Mouse (Mus musculus) thymus, adult 2 months (tissue): ENCODE measurements around the gene Sptb. TPM values are rescaled to one million over a fixed set of nuclear protein-coding genes. Genes with fewer than 3 reads are reported as not detected.

ENCODE experiments used
- DNase-seq: peaks from one replicate; pipeline ENCODE4 v3.0.0; 2021
- H3K27ac ChIP-seq: fragments of 200-500 bp; 2 replicates; pipeline ENCODE4 v1.5.1; 2012; ENCODE audit warnings: low read length, control low read depth; ENCODE audit not compliant: control insufficient read depth, insufficient read depth
- H3K27me3 ChIP-seq: fragments of 200-500 bp; 2 replicates; pipeline ENCODE4 v1.6.1; 2012; ENCODE audit warnings: mild to moderate bottlenecking, low read length, moderate library complexity, mixed read lengths; ENCODE audit not compliant: control insufficient read depth, insufficient read depth
- H3K36me3 ChIP-seq: fragments of 200-500 bp; 2 replicates; pipeline ENCODE4 v1.6.1; 2012; ENCODE audit warnings: mild to moderate bottlenecking, low read length, moderate library complexity; ENCODE audit not compliant: control insufficient read depth, insufficient read depth
- H3K4me1 ChIP-seq: fragments of 200-500 bp; replicated peaks from 2 replicates; pipeline ENCODE4 v1.6.1; 2012; ENCODE audit warnings: low read length; ENCODE audit not compliant: control insufficient read depth, insufficient read depth
- H3K4me3 ChIP-seq: fragments of 200-500 bp; 2 replicates; pipeline ENCODE4 v1.5.1; 2012; ENCODE audit warnings: mild to moderate bottlenecking, low read length, control low read depth, moderate library complexity; ENCODE audit not compliant: control insufficient read depth, insufficient read depth
- CTCF ChIP-seq: fragments of 200-500 bp; IDR thresholded peaks from 2 replicates; pipeline ENCODE4 v1.5.1; 2012; ENCODE audit warnings: mild to moderate bottlenecking, control low read depth, low read length, moderate library complexity, borderline replicate concordance; ENCODE audit not compliant: control insufficient read depth, poor library complexity, insufficient read depth; ENCODE audit errors: extremely low read depth
- POLR2A ChIP-seq: fragments of 200-500 bp; IDR thresholded peaks from 2 replicates; pipeline ENCODE4 v1.6.1; 2012; ENCODE audit warnings: mild to moderate bottlenecking, low read length, control low read depth, moderate library complexity; ENCODE audit not compliant: control insufficient read depth, poor library complexity, insufficient read depth; ENCODE audit errors: extremely low read depth
- WGBS: fragments of 180-500 bp; shearing (Covaris S2); methylation state at CpG from one replicate; pipeline ENCODE4 v1.1.7; 2018; 5-methylcytosine and 5-hydroxymethylcytosine counted together
- polyA plus RNA-seq: library from polyadenylated mRNA; depleted of rRNA; stranded (reverse); fragments of >200 nt; gene quantifications from 2 replicates; pipeline ENCODE4 v1.2.3, GENCODE M21; 2012

Gene Sptb
- polyA plus RNA-seq, 1 experiment = 3.0 TPM

GRCm38 (mm10) chr12:76592213-76592612 is 118.1 kb downstream of the Sptb start:
- Histone ChIP-seq H3K27ac (no peak overlapping the region), H3K4me1 (no peaks in the 10 kb centered on the region), H3K36me3 (no peaks in the 10 kb centered on the region), H3K4me3 (no peak overlapping the region), H3K27me3 (no peaks in the 10 kb centered on the region)
- TF ChIP-seq CTCF = no peak
- DNase-seq = peak; percentile 51
- WGBS = 56% methylated on average over 1 of the region's 1 CpGs

- TF ChIP-seq POLR2A = no peak
- TF ChIP-seq CTCF = no peak
- H3K36me3 ChIP-seq = no peaks in the 10 kb centered on the region
- no peaks in the 10 kb centered on the region for H3K4me1 ChIP-seq
- H3K27me3 ChIP-seq = no peaks in the 10 kb centered on the region
- H3K4me3 ChIP-seq = no peak overlapping the region
- no peak for DNase-seq
- H3K27ac ChIP-seq = no peak overlapping the region
- WGBS = 92% methylated on average over 3 of the region's 3 CpGs
Observed at GRCm38 (mm10) chr12:76591037-76591436, 119.3 kb downstream of the Sptb start.

- Histone ChIP-seq H3K4me1 (no peaks in the 10 kb centered on the region), H3K36me3 (no peaks in the 10 kb centered on the region), H3K27me3 (no peaks in the 10 kb centered on the region), H3K4me3 (no peak overlapping the region), H3K27ac (no peak overlapping the region)
- TF ChIP-seq CTCF (no peak), POLR2A (no peak)
- WGBS = 72% methylated on average over 6 of the region's 6 CpGs
- no peak for DNase-seq
Observed at GRCm38 (mm10) chr12:76589531-76589930, 120.8 kb downstream of the Sptb start.

GRCm38 (mm10) chr12:76587357-76587756 is 123.0 kb downstream of the Sptb start:
- Histone ChIP-seq H3K36me3 (no peaks in the 10 kb centered on the region), H3K4me1 (no peaks in the 10 kb centered on the region), H3K27me3 (no peaks in the 10 kb centered on the region), H3K4me3 (no peak overlapping the region), H3K27ac (no peak overlapping the region)
- no peak for DNase-seq
- 89% methylated on average over 11 of the region's 11 CpGs for WGBS
- TF ChIP-seq CTCF = no peak
- no peak for TF ChIP-seq POLR2A

- H3K27ac ChIP-seq = no peak overlapping the region
- no peak for DNase-seq
- no peaks in the 10 kb centered on the region for H3K36me3 ChIP-seq
- H3K27me3 ChIP-seq = no peaks in the 10 kb centered on the region
- no peak overlapping the region for H3K4me3 ChIP-seq
- TF ChIP-seq POLR2A = no peak
- TF ChIP-seq CTCF = no peak
- H3K4me1 ChIP-seq = no peaks in the 10 kb centered on the region
Observed at GRCm38 (mm10) chr12:76585028-76585427, 125.3 kb downstream of the Sptb start.

- TF ChIP-seq POLR2A (no peak), CTCF (no peak)
- Histone ChIP-seq H3K27ac (no peak overlapping the region), H3K4me1 (no peaks in the 10 kb centered on the region), H3K27me3 (no peaks in the 10 kb centered on the region), H3K4me3 (no peak overlapping the region), H3K36me3 (no peaks in the 10 kb centered on the region)
- DNase-seq = no peak
- 97% methylated on average over 7 of the region's 7 CpGs for WGBS
Observed at GRCm38 (mm10) chr12:76583454-76583853, 126.9 kb downstream of the Sptb start.

GRCm38 (mm10) chr12:76582841-76583240 is 127.5 kb downstream of the Sptb start:
- Histone ChIP-seq H3K27me3 (no peaks in the 10 kb centered on the region), H3K27ac (no peak overlapping the region), H3K4me1 (no peaks in the 10 kb centered on the region), H3K4me3 (no peak overlapping the region), H3K36me3 (no peaks in the 10 kb centered on the region)
- no peak for DNase-seq
- TF ChIP-seq CTCF (no peak), POLR2A (no peak)
- 36% methylated on average over 6 of the region's 6 CpGs for WGBS

GRCm38 (mm10) chr12:76582139-76582538 is 128.2 kb downstream of the Sptb start:
- H3K36me3 ChIP-seq = no peaks in the 10 kb centered on the region
- 98% methylated on average over 3 of the region's 3 CpGs for WGBS
- no peaks in the 10 kb centered on the region for H3K27me3 ChIP-seq
- H3K27ac ChIP-seq = no peak overlapping the region
- H3K4me3 ChIP-seq = no peak overlapping the region
- TF ChIP-seq POLR2A (no peak), CTCF (no peak)
- H3K4me1 ChIP-seq = no peaks in the 10 kb centered on the region
- DNase-seq = no peak
